Mouse (Mus musculus) stomach, embryonic 16.5 days (tissue): Measurements from ENCODE around the gene Apod. TPM values are rescaled to one million over a fixed set of nuclear protein-coding genes. Genes with fewer than 3 reads are reported as not detected.
"Not testable (repeated sequence)": the region's sequence is repeated elsewhere in the genome, so short reads cannot be mapped to it uniquely, and the experiment has no call there.

Source experiments
- ATAC-seq: fragments of 200-750 bp; cut with Nextera tagmentation; 2 replicates; pipeline ENCODE4 v1.8.0; 2017; ENCODE audit warnings: moderate number of reproducible peaks, moderate TSS enrichment; ENCODE audit not compliant: insufficient read depth, low FRiP score
- H3K27ac ChIP-seq: fragments of 300-500 bp; sonication (generic); 2 replicates; pipeline ENCODE4 v1.5.1; 2014; ENCODE audit warnings: low read length
- H3K27me3 ChIP-seq: fragments of 300-500 bp; sonication (generic); 2 replicates; pipeline ENCODE4 v1.6.1; 2014; ENCODE audit warnings: low read length, control low read depth, mixed read lengths; ENCODE audit not compliant: control insufficient read depth, insufficient read depth
- H3K36me3 ChIP-seq: fragments of 300-500 bp; sonication (generic); 2 replicates; pipeline ENCODE4 v1.6.1; 2014; ENCODE audit warnings: low read length; ENCODE audit not compliant: control insufficient read depth, insufficient read depth
- H3K4me1 ChIP-seq: fragments of 300-500 bp; sonication (generic); 2 replicates; pipeline ENCODE4 v1.6.1; 2014; ENCODE audit warnings: low read length, control low read depth, mixed read lengths; ENCODE audit not compliant: control insufficient read depth, insufficient read depth
- H3K4me2 ChIP-seq: fragments of 300-500 bp; sonication (generic); 2 replicates; pipeline ENCODE4 v1.6.1; 2014; ENCODE audit warnings: low read depth, low read length, mixed read lengths
- H3K4me3 ChIP-seq: fragments of 300-500 bp; sonication (generic); replicated peaks from 2 replicates; pipeline ENCODE4 v1.5.1; 2014; ENCODE audit warnings: mild to moderate bottlenecking, low read length
- H3K9ac ChIP-seq: fragments of 300-500 bp; sonication (generic); 2 replicates; pipeline ENCODE4 v1.6.1; 2014; ENCODE audit warnings: low read length
- H3K9me3 ChIP-seq: fragments of 300-500 bp; sonication (generic); replicated peaks from 2 replicates; pipeline ENCODE4 v1.6.1; 2016; ENCODE audit warnings: low read length, control low read depth; ENCODE audit not compliant: control insufficient read depth
- WGBS: fragments of 180-500 bp; shearing (Covaris S2); extraction: QIAGEN DNeasy Blood & Tissue Kit; methylation state at CpG from one replicate; pipeline ENCODE4 v1.1.7; 2014; 5-methylcytosine and 5-hydroxymethylcytosine counted together
- polyA plus RNA-seq: library from polyadenylated mRNA; unstranded; fragments of >200 nt; fragmentation: Nextera tagmentation; extraction: Ambion mirVana; gene quantifications from 2 replicates; pipeline ENCODE4 v1.2.1, GENCODE M21; 2015

Gene Apod
- polyA plus RNA-seq, 1 experiment from 2014 or later: 0.83 TPM

DNA sequence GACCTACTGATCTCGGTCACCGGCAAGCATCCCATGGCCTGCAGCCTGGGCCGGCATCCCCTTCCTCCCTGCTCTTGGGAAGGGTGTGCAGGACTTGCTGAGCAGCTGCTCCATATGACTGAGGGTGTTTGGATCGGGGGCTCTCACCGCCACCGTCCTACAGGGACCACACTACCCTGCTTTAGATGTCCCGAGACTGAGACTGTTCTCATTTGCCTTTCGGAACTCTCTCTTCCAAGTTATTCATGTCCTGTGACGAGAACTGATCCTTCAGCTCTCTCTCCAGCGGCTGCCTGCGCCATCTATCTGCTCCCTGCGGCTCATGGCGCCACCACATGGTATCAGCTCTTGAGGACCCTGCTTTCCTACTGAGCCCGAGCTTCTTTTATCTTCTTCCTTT is 33.0 kb upstream of the Apod start:
- Histone ChIP-seq H3K4me3 (peak overlapping the region; percentile 15), H3K36me3 (no peaks in the 10 kb centered on the region), H3K4me2 (peak overlapping the region; percentile 49), H3K9me3 (no peaks in the 10 kb centered on the region), H3K9ac (peak overlapping the region; percentile 54; the same call in 1 of the 2 replicates), H3K4me1 (no peaks in the 10 kb centered on the region), H3K27me3 (no peaks in the 10 kb centered on the region), H3K27ac (no peak overlapping the region)
- WGBS: 17% methylated on average over 14 of the region's 14 CpGs
- ATAC-seq: peak; percentile 50; the same call in 1 of the 2 replicates

DNA sequence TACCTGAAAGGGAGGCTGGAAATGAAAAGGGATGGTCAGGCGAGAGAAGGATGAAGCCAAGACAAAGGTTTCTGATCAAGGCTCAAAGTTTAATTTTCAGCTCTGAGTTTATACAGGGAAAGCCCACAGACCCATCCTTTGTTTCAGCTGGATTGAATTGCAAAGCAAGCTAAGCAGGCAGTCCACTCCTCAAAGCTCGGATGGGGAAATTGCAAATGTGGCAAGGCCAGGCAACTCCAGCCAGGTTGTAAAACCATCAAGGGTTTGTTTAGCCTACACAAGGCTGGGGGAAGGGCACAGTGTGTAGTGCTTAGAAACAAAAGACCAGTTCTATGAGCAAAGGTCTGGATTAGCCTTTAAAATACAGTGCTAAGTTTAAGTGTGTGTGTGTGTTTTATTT is 28.4 kb upstream of the Apod start:
- Histone ChIP-seq H3K4me1 (no peaks in the 10 kb centered on the region), H3K9me3 (no peaks in the 10 kb centered on the region), H3K4me2 (no peak overlapping the region), H3K4me3 (no peak overlapping the region), H3K36me3 (no peaks in the 10 kb centered on the region), H3K9ac (no peak overlapping the region), H3K27ac (no peak overlapping the region), H3K27me3 (no peaks in the 10 kb centered on the region)
- 32% methylated on average over 2 of the region's 2 CpGs for WGBS
- ATAC-seq: no peak

DNA sequence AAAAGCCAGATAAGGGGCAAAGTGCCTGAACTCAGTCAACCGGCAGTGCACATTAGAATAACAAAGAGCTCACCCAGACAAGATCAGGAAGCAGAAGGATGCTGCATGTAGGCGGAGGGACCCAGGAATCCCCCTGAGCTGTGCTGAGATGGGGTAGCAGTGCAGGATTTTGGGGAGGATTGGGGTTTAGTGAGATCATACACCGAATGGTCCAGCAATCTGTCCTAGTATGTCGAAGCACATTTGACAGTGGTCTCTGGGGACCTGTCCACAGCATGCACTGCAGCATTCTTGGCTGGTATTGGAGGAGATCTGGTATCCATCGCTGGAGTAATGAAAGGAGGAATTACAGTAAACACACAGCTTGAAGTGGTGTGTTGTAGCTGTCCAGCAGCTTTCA is 27.9 kb upstream of the Apod start:
- H3K4me2 ChIP-seq: no peak overlapping the region
- no peak overlapping the region for H3K27ac ChIP-seq
- no peaks in the 10 kb centered on the region for H3K27me3 ChIP-seq
- H3K4me1 ChIP-seq: no peaks in the 10 kb centered on the region
- no peak overlapping the region for H3K9ac ChIP-seq
- no peak overlapping the region for H3K4me3 ChIP-seq
- H3K9me3 ChIP-seq: no peaks in the 10 kb centered on the region
- 34% methylated on average over 5 of the region's 5 CpGs for WGBS
- ATAC-seq: no peak
- H3K36me3 ChIP-seq: no peaks in the 10 kb centered on the region

DNA sequence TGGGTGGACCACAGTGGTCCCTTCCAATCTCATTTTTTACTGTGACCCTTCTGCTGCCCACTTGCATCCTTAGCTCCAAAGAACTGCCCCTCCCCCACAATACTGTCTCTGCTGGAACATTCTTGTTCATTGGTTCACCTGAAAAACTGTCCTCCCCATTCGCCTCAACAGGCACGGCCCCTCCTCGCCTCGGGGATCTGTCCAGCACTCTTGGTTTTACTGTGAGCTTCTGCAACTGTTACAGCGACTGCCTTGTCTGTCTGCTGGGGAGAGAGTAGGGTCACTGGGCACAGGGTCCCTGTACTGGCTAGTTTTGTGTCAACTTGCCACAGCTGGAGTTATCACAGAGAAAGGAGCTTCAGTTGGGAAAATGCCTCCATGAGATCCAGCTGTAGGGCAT is 24.7 kb upstream of the Apod start:
- Histone ChIP-seq H3K4me1 (no peaks in the 10 kb centered on the region), H3K27ac (no peak overlapping the region), H3K36me3 (no peaks in the 10 kb centered on the region), H3K4me2 (no peak overlapping the region), H3K27me3 (no peaks in the 10 kb centered on the region), H3K9ac (no peak overlapping the region), H3K9me3 (no peaks in the 10 kb centered on the region), H3K4me3 (no peak overlapping the region)
- ATAC-seq: no peak
- 26% methylated on average over 5 of the region's 5 CpGs for WGBS

DNA sequence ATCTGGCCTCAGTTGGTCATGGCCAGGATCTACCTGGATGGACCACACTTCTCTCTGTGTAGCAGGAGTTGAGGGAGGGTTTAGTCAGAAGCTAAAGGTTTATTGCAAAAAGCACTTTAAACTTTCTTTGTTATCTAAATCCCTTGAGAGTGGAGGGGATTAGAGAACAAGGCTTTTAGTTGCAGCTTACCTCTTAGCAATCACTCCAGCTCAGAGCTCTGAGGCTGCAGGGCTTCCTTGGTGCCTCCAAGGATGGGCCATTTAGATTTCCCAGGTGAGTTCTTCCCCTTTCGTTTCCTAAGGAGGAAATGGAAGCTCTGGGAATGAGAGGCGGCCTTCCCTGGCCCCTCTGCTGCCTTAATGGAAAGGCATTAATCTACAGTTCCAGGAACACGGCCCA is 23.3 kb upstream of the Apod start:
- H3K4me3 ChIP-seq: no peak overlapping the region
- no peak overlapping the region for H3K9ac ChIP-seq
- ATAC-seq: no peak
- H3K4me2 ChIP-seq: no peak overlapping the region
- no peaks in the 10 kb centered on the region for H3K9me3 ChIP-seq
- WGBS: 23% methylated on average over 3 of the region's 3 CpGs
- no peaks in the 10 kb centered on the region for H3K36me3 ChIP-seq
- no peaks in the 10 kb centered on the region for H3K4me1 ChIP-seq
- no peak overlapping the region for H3K27ac ChIP-seq
- H3K27me3 ChIP-seq: no peaks in the 10 kb centered on the region

DNA sequence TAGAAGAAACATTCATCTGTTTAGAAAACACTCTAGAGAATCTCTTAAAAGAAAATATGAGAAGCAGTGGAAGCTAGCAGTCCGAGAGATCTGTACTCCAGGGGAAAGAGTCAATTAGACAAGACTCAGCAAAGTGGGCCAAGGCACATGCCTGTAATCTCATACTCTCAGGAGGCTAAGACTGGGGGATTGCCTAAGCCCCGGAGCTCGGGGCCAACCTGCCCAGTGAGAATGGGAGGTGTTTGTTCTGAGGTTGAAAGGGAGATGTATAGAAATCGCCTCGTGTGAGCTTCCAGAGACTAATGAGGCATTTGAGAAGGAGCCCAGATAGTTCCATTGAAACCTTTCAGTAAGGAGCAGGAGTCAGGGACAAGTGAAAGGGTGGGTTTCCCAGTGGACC is 20.2 kb upstream of the Apod start:
- Histone ChIP-seq H3K36me3 (no peaks in the 10 kb centered on the region), H3K9me3 (no peaks in the 10 kb centered on the region), H3K27me3 (no peaks in the 10 kb centered on the region), H3K4me1 (no peaks in the 10 kb centered on the region), H3K9ac (no peak overlapping the region), H3K4me3 (no peak overlapping the region), H3K27ac (no peak overlapping the region), H3K4me2 (no peak overlapping the region)
- WGBS: 39% methylated on average over 5 of the region's 5 CpGs
- ATAC-seq: no peak

DNA sequence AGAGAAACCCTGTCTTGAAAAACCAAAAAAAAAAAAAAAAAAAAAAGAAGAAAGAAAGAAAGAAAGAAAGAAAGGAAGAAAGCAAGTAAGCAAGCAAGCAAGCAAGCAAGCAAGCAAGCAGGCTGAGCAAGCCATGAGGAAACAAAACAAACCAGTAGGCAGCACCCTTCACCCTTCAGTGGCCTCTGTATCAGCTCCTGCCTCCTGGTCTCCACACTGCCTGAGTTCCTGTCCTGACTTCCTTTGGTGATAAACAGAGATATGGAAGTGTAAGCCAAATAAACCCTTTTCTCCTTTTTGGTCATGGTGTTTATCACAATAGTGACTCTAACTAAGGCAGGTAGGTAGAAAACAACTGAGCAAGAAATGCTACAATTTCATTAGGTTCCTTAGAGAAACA is 18.0 kb upstream of the Apod start:
- H3K9ac ChIP-seq: no peak overlapping the region
- H3K27me3 ChIP-seq: no peaks in the 10 kb centered on the region
- no peak overlapping the region for H3K4me3 ChIP-seq
- no peak for ATAC-seq
- H3K9me3 ChIP-seq: no peaks in the 10 kb centered on the region
- H3K4me1 ChIP-seq: no peaks in the 10 kb centered on the region
- H3K27ac ChIP-seq: no peak overlapping the region
- H3K36me3 ChIP-seq: no peaks in the 10 kb centered on the region
- no peak overlapping the region for H3K4me2 ChIP-seq

DNA sequence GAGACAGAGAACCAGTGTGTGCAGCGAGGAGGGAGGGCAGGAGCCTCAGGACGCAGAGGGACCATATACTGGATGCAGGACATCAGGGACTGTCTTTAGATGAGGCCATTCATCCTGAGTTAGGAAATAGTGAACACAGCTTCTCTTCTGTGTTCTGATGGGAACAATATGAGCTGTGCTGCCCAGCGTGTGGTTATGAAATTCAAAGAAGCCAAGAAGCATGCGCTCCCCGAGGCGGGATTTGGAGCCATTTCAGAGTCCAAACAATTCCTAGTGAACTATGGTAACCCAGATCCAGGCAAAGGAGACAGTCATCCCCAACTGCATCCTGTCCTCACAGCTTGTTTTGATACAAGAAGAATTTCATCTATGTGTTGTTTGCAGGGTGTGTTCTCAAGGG is 16.4 kb upstream of the Apod start:
- H3K27me3 ChIP-seq, H3K9me3 ChIP-seq, H3K36me3 ChIP-seq, H3K4me3 ChIP-seq, ATAC-seq, H3K9ac ChIP-seq, H3K4me1 ChIP-seq, H3K4me2 ChIP-seq, H3K27ac ChIP-seq: not testable (repeated sequence)
- WGBS: 92% methylated on average over 6 of the region's 6 CpGs

DNA sequence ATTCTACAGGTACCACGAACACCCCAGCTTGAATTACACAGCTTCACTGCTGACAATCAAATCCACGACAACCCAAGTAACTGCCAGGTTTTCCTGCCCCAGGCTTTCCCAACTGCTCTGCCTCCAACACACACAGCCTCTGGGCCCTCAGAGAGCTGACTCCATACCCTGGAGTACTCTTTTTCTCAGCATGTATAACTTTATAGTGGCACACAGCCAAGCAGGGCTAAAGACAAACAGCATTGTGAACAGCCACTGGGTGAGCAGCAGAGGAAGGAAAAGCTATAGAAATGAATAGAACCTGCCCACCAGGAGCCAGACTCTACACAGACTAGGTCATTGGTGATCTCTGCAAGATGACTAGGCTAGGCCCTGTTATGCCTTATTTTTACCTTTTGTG is 15.1 kb upstream of the Apod start:
- H3K9me3 ChIP-seq: no peaks in the 10 kb centered on the region
- 64% methylated on average over 2 of the region's 2 CpGs for WGBS
- no peak overlapping the region for H3K4me2 ChIP-seq
- H3K4me1 ChIP-seq: no peaks in the 10 kb centered on the region
- H3K27ac ChIP-seq: no peak overlapping the region
- H3K4me3 ChIP-seq: no peak overlapping the region
- no peaks in the 10 kb centered on the region for H3K27me3 ChIP-seq
- H3K9ac ChIP-seq: no peak overlapping the region
- no peaks in the 10 kb centered on the region for H3K36me3 ChIP-seq
- ATAC-seq: no peak

DNA sequence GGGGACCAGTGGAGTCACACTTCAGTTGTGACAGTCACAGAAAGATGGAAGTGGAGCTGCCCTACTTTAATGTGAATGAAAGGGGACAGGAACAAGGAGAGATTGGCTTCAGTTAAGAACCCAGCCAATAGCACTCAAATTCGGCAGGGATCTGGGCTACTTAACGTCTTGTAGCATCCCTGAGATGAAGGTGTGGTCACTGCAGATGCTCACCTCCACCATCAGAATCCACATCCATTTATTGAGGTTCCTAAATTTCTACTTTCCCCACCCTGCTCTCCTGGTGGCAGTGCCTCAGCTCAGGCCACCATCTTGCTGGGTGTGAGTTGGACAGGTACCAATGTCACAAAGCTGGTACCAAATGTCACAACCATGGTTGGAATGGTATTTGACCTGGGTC is 13.3 kb upstream of the Apod start:
- ATAC-seq: no peak
- Histone ChIP-seq H3K4me1 (no peaks in the 10 kb centered on the region), H3K27me3 (no peaks in the 10 kb centered on the region), H3K9me3 (no peaks in the 10 kb centered on the region), H3K4me3 (no peak overlapping the region), H3K27ac (no peak overlapping the region), H3K9ac (no peak overlapping the region), H3K36me3 (no peaks in the 10 kb centered on the region), H3K4me2 (no peak overlapping the region)
- 90% methylated on average over 2 of the region's 2 CpGs for WGBS
